Mouse (Mus musculus) heart, embryonic 13.5 days (tissue): ENCODE measurements around the gene Olfr961. TPM values are rescaled to one million over a fixed set of nuclear protein-coding genes. Genes with fewer than 3 reads are reported as not detected.
A peak's percentile ranks its signal among the peaks of the same experiment; 100 is the strongest.

ENCODE experiments used
- ATAC-seq: fragments of 200-750 bp; cut with Nextera tagmentation; 2 replicates; pipeline ENCODE4 v1.8.0; 2017; ENCODE audit warnings: moderate TSS enrichment; ENCODE audit not compliant: insufficient number of reproducible peaks, low FRiP score, low TSS enrichment; ENCODE audit errors: extremely low read depth
- H3K27ac ChIP-seq: fragments of 300-500 bp; sonication (generic); replicated peaks from 2 replicates; pipeline ENCODE4 v1.5.1; 2015; ENCODE audit warnings: moderate library complexity, mild to moderate bottlenecking, inconsistent platforms
- H3K27me3 ChIP-seq: fragments of 300-500 bp; sonication (generic); replicated peaks from 2 replicates; pipeline ENCODE4 v1.6.1; 2015; ENCODE audit warnings: mild to moderate bottlenecking, inconsistent platforms
- H3K36me3 ChIP-seq: fragments of 300-500 bp; sonication (generic); 2 replicates; pipeline ENCODE4 v1.6.1; 2015; ENCODE audit warnings: mild to moderate bottlenecking, inconsistent platforms
- H3K4me1 ChIP-seq: fragments of 300-500 bp; sonication (generic); 2 replicates; pipeline ENCODE4 v1.6.1; 2015; ENCODE audit warnings: inconsistent platforms
- H3K4me2 ChIP-seq: fragments of 300-500 bp; sonication (generic); 2 replicates; pipeline ENCODE4 v1.6.1; 2015; ENCODE audit warnings: inconsistent platforms, mild to moderate bottlenecking, moderate library complexity
- H3K4me3 ChIP-seq: fragments of 300-500 bp; sonication (generic); 2 replicates; pipeline ENCODE4 v1.5.1; 2015; ENCODE audit warnings: moderate library complexity, mild to moderate bottlenecking, inconsistent platforms
- H3K9ac ChIP-seq: fragments of 300-500 bp; sonication (generic); 2 replicates; pipeline ENCODE4 v1.6.1; 2015; ENCODE audit warnings: inconsistent platforms, mild to moderate bottlenecking, moderate library complexity
- H3K9me3 ChIP-seq: fragments of 300-500 bp; sonication (generic); 2 replicates; pipeline ENCODE4 v1.6.1; 2016; ENCODE audit warnings: inconsistent platforms
- WGBS: fragments of 180-500 bp; shearing (Covaris S2); methylation state at CpG from one replicate; pipeline ENCODE4 v1.1.7; 2015; ENCODE audit warnings: mixed read lengths; 5-methylcytosine and 5-hydroxymethylcytosine counted together
- polyA plus RNA-seq: library from polyadenylated mRNA; unstranded; fragments of >200 nt; fragmentation: Nextera tagmentation; extraction: Ambion mirVana; gene quantifications from 2 replicates; pipeline ENCODE4 v1.2.1, GENCODE M21; 2015

Olfr961 gene
- polyA plus RNA-seq, result not detected in 2 replicates

DNA sequence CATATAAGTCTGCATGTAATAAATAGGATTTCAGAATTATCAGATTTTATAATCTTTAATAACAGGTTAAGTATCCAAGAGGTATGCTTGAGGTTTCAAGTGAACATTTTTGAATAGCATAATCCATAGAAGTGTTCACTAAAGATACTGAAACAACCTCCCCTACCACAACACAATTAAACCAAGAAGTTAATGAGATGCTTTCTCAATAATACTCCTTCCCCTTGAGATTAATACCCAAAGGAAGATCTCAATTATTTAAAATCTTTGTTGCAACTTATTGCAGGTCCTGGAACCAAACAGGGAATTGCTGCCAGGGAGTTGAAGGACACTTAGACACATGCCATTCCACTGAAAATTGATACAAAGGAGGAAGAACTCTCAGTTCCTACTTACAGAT lies at the start of gene Olfr961:
Gene Olfr961, plus strand, starts transcription at position 301 of the 400 bp plus-strand sequence.
- no peak for ATAC-seq
- H3K27ac ChIP-seq, result no peak within 1 kb of the TSS

DNA sequence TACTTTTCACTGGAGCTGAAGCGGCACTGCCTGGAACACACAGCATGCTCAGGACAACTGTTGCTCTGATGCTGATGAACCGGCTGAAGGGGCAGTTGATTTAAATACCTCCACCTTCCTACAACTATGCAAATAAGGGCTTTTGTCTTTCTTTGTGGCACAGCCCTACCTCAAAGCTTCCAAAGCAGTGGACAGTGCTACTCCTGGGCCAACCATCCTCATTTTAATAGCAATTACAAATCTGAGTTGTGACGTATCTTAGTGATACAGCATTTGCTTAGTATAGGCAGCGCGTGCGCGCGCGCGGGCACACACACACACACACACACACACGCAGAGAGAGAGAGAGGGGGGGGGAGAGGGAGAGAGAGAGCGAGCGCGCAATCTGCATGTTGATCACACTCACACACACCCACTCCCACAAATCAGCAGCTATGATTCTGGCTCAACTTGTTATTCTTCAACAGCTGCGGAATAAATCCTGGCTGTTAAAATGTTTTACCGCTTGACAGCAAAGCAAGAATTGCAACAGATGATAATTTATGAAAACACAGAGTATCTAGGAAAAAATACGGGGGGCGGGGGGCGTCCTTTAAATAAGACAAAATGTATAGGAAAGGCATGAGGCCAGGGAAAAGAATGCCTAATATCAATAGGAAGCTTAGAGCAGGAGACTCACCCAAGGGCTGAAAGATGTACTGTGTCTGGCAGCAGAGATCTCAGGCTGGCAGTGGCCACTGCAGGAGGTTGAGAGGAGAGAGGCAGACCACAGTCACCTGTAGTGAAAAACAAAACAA lies 42.2 kb upstream of the Olfr961 start:
- Histone ChIP-seq H3K4me1 (no peaks in the 10 kb centered on the region), H3K36me3 (peaks cover 10% of the 10 kb centered on the region), H3K27me3 (no peaks in the 10 kb centered on the region), H3K4me2 (peak overlapping the region; percentile 71), H3K9me3 (no peaks in the 10 kb centered on the region), H3K27ac (no peak overlapping the region; the same call in 1 of the 2 replicates), H3K4me3 (peak overlapping the region; percentile 52), H3K9ac (peak overlapping the region; percentile 78)
- peak; percentile 42; the same call in 1 of the 2 replicates for ATAC-seq
- WGBS, result under 1% methylated on average over 19 of the region's 19 CpGs

More for the DNA sequence above, at the start of gene Olfr961:
- Histone ChIP-seq H3K9me3 (no peaks in the 10 kb centered on the region), H3K27me3 (no peaks in the 10 kb centered on the region), H3K9ac (no peak within 1 kb of the TSS), H3K4me3 (no peak within 1 kb of the TSS), H3K4me1 (no peaks in the 10 kb centered on the region), H3K4me2 (no peak within 1 kb of the TSS), H3K36me3 (no peaks in the 10 kb centered on the region)

DNA sequence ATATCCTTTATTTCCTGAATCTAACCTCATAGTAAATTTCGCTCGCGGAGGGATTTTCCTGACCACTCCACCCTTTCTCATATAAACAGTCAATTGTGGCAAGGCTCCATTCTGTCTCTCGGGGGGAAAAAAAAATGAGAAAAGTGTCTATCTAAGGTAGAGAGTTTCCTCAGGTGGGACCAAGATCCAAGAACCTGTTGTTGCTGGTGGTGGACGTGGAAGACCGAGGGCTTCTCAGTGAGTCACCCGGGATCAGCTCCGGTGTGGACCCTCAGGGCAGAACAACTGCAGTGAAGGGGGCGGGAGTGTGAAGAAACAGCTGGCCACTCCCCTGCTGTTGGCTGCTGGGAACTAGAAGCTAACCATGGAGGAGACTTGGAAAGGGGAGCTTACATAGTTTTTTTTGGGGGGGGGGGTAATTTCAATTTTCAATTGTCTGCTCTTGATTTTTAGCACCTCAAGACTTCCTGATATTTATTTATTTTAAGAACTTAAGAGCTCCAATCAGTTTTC lies 41.5 kb upstream of the Olfr961 start:
- Histone ChIP-seq H3K27me3 (no peaks in the 10 kb centered on the region), H3K36me3 (peaks cover 9% of the 10 kb centered on the region), H3K4me1 (no peaks in the 10 kb centered on the region), H3K4me3 (peak overlapping the region; percentile 52), H3K9me3 (no peaks in the 10 kb centered on the region), H3K9ac (peak overlapping the region; percentile 78), H3K4me2 (peak overlapping the region; percentile 71), H3K27ac (no peak overlapping the region; the same call in 1 of the 2 replicates)
- ATAC-seq, result no peak
- under 1% methylated on average over 9 of the region's 9 CpGs for WGBS

DNA sequence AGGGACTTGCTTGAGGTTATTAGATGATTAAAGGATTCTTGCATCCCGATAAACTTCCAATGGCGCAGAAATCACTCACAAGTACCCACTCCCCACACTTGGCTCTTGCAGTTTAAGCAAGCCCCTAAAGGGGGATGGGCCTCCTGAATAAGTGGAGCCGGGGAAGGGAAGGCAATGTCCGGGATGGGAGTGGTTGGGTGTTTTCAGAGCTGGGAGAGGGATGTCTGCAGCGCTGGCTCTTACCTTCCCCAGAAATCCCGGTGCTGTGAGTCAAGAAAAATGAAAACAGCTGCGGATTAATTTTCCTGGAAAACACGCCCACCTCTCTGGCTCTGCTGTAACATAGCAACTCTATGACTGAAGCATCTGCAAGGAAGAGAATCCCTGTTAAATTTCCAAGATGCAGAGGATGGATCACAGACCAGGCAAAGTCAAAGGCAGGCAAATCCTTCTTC lies 40.9 kb upstream of the Olfr961 start, which contains the start of gene AW551984:
Gene AW551984, minus strand, starts transcription at position 405 of the 455 bp plus-strand sequence.
- Histone ChIP-seq H3K27ac (no peak within 1 kb of the TSS; the same call in 1 of the 2 replicates), H3K4me3 (peak within 1 kb of the TSS; percentile 52), H3K36me3 (peaks cover 9% of the 10 kb centered on the region), H3K27me3 (no peaks in the 10 kb centered on the region), H3K9ac (peak within 1 kb of the TSS; percentile 78), H3K4me1 (no peaks in the 10 kb centered on the region), H3K4me2 (peak within 1 kb of the TSS; percentile 71), H3K9me3 (no peaks in the 10 kb centered on the region)
- under 1% methylated on average over 8 of the region's 8 CpGs for WGBS
- ATAC-seq, result no peak

DNA sequence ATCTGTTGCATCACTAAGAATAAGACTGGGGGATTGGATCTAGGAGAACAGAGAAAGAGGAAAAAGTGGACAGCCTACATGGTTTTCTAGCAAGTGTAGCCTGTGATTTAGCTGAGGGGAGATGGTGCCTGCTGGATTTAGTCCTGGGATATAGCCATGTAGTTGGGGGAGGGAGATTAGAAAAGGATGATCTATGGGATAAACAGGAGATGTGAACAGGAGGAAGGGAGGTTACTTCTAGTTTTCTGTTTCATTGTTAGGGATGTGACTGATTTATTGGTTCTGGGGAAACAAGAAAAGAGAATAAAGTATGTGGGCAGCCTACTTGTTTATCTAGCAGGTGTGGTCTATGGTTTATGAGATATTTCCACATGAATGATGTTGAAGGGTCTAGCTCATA lies 36.4 kb upstream of the Olfr961 start:
- no peak overlapping the region for H3K4me3 ChIP-seq
- H3K4me1 ChIP-seq, result no peaks in the 10 kb centered on the region
- no peak overlapping the region for H3K4me2 ChIP-seq
- no peaks in the 10 kb centered on the region for H3K27me3 ChIP-seq
- no peak overlapping the region for H3K9ac ChIP-seq
- no peaks in the 10 kb centered on the region for H3K9me3 ChIP-seq
- no peaks in the 10 kb centered on the region for H3K36me3 ChIP-seq
- ATAC-seq, result no peak
- H3K27ac ChIP-seq, result no peak overlapping the region

DNA sequence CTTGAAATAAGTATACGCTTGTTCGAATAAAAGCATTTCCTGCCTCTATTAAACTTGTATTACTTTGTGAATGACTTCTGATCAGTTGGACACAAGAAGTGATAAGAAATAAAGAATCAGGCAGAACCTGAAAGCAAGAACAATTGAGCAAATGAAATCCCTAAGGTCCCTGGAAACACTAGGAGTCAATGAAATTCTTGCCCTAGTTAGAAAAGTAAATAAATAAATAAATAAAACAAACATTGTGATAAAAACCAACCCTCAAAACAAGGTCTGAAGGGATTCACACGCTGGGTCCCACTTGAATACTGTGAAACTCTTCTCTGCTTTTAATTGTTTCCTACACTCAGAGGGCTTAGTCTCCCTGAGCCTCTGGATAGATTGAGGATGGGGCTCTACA lies 34.5 kb upstream of the Olfr961 start, which contains the start of gene Olfr148:
Gene Olfr148, plus strand, starts transcription at position 301 of the 400 bp plus-strand sequence.
- no peak for ATAC-seq
- H3K4me2 ChIP-seq, result no peak within 1 kb of the TSS
- no peaks in the 10 kb centered on the region for H3K36me3 ChIP-seq
- no peak within 1 kb of the TSS for H3K9ac ChIP-seq
- H3K27me3 ChIP-seq, result no peaks in the 10 kb centered on the region
- H3K4me1 ChIP-seq, result no peaks in the 10 kb centered on the region
- H3K9me3 ChIP-seq, result no peaks in the 10 kb centered on the region
- no peak within 1 kb of the TSS for H3K4me3 ChIP-seq
- WGBS, result 60% methylated on average over 3 of the region's 3 CpGs
- H3K27ac ChIP-seq, result no peak within 1 kb of the TSS

DNA sequence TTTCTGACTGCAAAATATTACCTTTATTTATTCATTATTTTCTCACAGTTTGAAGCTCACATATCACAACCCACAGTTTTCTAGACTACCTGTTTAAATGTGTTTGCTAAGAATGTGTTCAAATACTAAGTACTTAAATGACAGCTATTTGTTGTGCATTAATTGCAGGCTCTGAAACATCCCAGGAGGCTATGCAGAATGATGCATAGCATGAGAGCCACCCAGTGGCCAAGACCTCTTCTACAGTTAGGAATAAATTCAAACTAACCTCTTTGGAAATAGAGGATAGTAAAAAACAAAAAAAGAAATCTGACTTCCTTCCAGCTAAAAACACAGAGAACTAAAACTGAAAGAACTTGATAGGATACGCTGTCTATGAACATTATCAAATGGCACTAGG lies 32.9 kb upstream of the Olfr961 start:
- no peak overlapping the region for H3K4me3 ChIP-seq
- H3K9me3 ChIP-seq, result no peaks in the 10 kb centered on the region
- no peak for ATAC-seq
- H3K4me1 ChIP-seq, result no peaks in the 10 kb centered on the region
- H3K27ac ChIP-seq, result no peak overlapping the region
- H3K9ac ChIP-seq, result no peak overlapping the region
- 57% methylated on average over 1 of the region's 1 CpGs for WGBS
- H3K36me3 ChIP-seq, result no peaks in the 10 kb centered on the region
- no peaks in the 10 kb centered on the region for H3K27me3 ChIP-seq
- H3K4me2 ChIP-seq, result no peak overlapping the region

DNA sequence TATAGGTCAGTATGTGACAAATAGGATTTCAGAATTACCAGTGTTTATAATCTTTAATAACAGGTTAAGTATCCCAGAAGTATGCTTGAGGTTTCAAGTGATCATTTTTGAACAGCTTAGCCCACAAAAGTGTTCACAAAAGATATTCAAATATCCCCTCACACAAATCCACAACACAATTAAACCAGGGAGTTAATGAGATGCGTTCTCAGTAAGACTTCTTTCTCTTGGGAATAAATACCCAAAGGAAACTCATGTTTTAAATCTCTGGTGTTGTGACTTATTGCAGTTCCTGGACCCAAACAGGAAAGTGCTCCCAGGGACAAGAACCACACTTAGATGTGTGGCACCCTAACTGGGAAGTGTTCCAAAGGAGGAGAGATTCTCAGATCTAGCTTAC lies 23.8 kb upstream of the Olfr961 start, which contains the start of gene Olfr960:
Gene Olfr960, plus strand, starts transcription at position 301 of the 400 bp plus-strand sequence.
- H3K9ac ChIP-seq, result no peak within 1 kb of the TSS
- no peak for ATAC-seq

DNA sequence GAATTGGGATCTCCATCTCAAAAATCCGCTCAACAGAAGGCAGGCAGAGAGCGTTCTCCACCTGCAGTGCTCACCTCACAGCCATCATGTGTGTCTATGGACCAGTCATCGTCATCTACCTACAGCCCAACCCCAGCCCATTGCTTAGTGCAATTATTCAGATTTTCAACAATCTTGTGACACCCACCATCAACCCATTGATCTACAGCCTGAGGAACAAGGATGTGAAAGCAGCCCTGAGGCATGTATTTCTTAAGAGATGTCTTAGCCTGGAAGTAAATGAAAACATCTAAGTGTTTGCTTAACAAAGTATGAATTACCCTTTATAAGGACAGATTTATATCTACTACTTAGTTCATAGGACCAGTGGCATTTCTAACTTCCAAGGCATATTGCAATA lies 21.1 kb upstream of the Olfr961 start:
- H3K4me1 ChIP-seq, result no peaks in the 10 kb centered on the region
- ATAC-seq, result no peak
- no peaks in the 10 kb centered on the region for H3K27me3 ChIP-seq
- 76% methylated on average over 3 of the region's 3 CpGs for WGBS
- H3K9ac ChIP-seq, result no peak overlapping the region
- no peaks in the 10 kb centered on the region for H3K9me3 ChIP-seq
- no peak overlapping the region for H3K27ac ChIP-seq
- no peaks in the 10 kb centered on the region for H3K36me3 ChIP-seq
- H3K4me3 ChIP-seq, result no peak overlapping the region
- no peak overlapping the region for H3K4me2 ChIP-seq

More for the DNA sequence above, 23.8 kb upstream of the Olfr961 start, which contains the start of gene Olfr960:
- WGBS, result 63% methylated on average over 1 of the region's 1 CpGs
- no peaks in the 10 kb centered on the region for H3K27me3 ChIP-seq
- no peaks in the 10 kb centered on the region for H3K4me1 ChIP-seq
- no peak within 1 kb of the TSS for H3K4me3 ChIP-seq
- no peak within 1 kb of the TSS for H3K27ac ChIP-seq
- no peaks in the 10 kb centered on the region for H3K9me3 ChIP-seq
- no peaks in the 10 kb centered on the region for H3K36me3 ChIP-seq
- no peak within 1 kb of the TSS for H3K4me2 ChIP-seq

DNA sequence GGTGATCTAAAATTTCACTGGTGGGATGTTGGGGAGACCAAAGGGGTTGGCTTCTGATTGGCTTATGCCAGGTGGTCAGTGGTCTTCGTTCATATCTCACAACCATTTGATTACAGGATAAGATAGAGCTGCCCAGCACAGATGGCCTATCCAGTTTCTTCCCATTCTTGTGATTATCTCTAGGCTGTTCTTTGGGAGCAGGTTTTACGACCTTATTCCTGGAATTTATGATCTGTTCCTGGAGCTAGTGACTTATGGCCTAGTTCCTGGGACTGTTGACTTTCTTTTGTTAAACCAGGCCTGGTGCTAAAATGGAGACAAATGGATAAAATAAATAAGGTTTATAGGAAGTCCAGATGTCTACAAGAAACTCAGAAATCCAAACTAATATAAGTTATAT lies 20.2 kb upstream of the Olfr961 start:
- no peak overlapping the region for H3K4me3 ChIP-seq
- no peak overlapping the region for H3K4me2 ChIP-seq
- WGBS, result 51% methylated on average over 2 of the region's 2 CpGs
- ATAC-seq, result no peak
- no peaks in the 10 kb centered on the region for H3K36me3 ChIP-seq
- H3K27me3 ChIP-seq, result no peaks in the 10 kb centered on the region
- no peaks in the 10 kb centered on the region for H3K4me1 ChIP-seq
- H3K9me3 ChIP-seq, result no peaks in the 10 kb centered on the region
- H3K27ac ChIP-seq, result no peak overlapping the region
- no peak overlapping the region for H3K9ac ChIP-seq

DNA sequence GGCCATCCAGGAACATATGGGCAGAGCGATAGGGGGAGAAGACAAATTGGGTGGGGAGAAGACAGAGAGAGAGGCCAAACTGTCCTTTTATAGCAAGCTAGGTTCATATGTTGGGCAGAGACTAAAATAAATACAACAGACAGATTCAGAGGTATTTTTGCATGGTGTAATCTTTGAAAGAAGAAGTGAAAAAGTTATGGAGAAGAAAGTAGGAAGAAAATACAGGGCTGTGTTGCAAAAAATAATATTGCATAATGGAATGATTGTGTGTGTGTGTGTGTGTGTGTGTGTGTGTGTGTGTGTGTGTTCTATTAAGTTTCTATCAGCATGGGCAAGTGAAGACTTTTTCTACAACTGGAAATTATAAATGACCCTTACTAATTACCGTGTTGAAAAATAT lies 15.8 kb upstream of the Olfr961 start:
- Histone ChIP-seq H3K4me3 (no peak overlapping the region), H3K9me3 (no peaks in the 10 kb centered on the region), H3K27me3 (no peaks in the 10 kb centered on the region), H3K36me3 (no peaks in the 10 kb centered on the region), H3K9ac (no peak overlapping the region), H3K4me2 (no peak overlapping the region), H3K27ac (no peak overlapping the region), H3K4me1 (no peaks in the 10 kb centered on the region)
- no peak for ATAC-seq
- 74% methylated on average over 2 of the region's 2 CpGs for WGBS
